Mouse (Mus musculus) adrenal gland, adult 18-20 months (tissue): ENCODE measurements at regions not wholly inside any gene's neighbourhood (a gene's known extent, or its start where the extent isn't known, plus 50 kb on each side); places are given as distances from the start of the nearest gene placed in this dataset.

Source experiments
- DNase-seq, 2 experiments: peaks; one replicate each; pipeline ENCODE4 v3.0.0; 2021 to 2022; ENCODE audit warnings: low spot score in 2 of 2

DNA sequence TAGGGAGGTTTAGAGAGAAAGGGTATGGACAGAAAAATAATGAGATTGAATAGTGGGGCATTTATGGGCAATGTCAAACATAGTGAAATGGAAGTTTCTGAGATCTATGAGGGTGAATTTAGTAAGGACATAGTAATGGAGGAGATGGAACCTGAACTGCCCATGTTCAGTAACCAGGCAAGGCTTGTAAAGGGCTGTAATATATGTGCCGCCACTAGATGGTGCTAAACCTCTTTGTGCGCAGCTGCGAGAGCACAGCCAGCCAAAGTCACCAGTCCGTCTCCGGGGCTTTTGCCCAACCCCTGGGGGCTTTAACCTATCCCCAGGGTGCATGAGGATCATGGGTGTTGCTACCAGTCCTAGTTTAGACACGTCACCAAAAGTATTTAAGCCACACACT, 77.7 kb upstream of the Vmn2r25 start:
- peak; percentile 39 to 42 for DNase-seq

DNA sequence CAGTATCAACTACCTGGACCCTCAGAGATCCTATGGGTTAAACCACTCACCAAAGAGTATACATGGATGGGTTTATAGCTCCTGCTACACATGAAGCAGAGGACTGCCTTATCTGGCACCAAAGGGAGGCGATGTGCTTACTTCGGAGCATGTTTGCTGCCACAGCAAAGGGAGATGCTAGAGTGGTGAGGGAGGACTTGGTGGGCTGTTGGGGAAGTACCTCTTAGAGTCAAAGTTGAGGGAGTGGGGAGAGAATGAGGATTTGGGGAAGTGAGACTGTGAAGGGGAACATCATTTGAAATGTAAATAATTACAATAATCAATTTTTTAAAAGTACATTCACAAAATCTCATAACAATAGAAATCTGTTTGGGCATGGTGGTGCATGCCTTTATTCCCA, 84.7 kb upstream of the Vmn2r25 start:
- DNase-seq: no peak

DNA sequence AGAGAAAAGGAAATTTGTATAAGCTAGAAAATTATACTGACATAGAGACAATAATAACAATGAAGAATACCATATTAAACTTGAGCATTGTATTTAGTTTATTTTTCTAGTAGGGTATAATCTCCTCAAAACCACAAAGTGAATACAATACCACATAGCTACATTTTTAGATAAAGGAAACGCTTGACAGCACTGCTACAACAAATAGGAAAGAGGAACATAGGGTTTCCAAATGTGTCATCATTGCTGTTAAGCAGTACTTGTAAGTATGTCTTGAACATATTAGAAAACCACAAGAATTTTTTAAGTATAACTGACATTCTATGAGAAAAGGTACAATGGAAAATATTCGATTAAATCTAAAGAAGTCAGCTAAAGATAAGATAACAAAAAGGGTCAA, 63.0 kb upstream of the Vmn2r26 start:
- DNase-seq: no peak

DNA sequence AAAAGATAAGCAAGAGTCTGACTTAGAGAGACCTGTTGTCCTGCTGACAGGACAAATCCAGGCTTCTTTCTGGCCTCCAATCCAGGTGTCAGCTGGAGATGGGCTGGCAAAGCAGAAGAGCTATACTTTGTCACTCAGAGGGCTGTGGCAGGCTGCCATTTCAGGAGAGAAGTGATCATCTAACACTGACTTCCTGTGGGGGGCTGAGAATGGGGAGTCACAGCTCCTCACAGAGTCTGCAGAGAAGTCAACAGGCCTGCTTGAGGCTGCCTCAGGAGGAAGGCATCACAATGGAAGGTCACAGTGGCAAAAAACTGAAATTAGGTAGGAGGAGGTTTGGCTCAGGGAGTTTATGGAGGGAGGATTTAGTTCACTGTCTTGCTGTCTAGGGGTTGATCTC, 53.2 kb upstream of the Vmn2r26 start:
- DNase-seq: no peak
